Mouse (Mus musculus): Measurements from ENCODE around the gene Gngt2. TPM values are rescaled to one million over a fixed set of nuclear protein-coding genes. Genes with fewer than 3 reads are reported as not detected.

Gene Gngt2
- total RNA-seq, 4 experiments from 2014 or later = 14.7 to 19.0 (median 17.1) TPM

- no peak for DNase-seq
Measured at GRCm38 (mm10) chr11:95826317-95827167, 10.5 kb upstream of the Gngt2 start.

DNA sequence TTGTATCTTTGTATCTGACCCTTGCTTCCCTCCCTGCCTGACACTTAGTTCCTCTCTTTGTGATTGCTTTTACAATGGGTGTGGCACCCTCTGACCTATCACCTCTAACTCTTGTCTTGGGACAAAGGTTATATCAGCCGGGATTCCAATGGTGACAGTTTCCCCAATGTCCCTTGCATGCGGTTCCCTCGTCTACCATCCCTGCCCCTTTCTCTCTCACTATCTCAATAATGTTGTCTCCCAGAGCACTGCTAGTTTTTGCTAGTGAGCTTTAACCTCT, 9.9 kb upstream of the Gngt2 start:
- no peak for DNase-seq

DNA sequence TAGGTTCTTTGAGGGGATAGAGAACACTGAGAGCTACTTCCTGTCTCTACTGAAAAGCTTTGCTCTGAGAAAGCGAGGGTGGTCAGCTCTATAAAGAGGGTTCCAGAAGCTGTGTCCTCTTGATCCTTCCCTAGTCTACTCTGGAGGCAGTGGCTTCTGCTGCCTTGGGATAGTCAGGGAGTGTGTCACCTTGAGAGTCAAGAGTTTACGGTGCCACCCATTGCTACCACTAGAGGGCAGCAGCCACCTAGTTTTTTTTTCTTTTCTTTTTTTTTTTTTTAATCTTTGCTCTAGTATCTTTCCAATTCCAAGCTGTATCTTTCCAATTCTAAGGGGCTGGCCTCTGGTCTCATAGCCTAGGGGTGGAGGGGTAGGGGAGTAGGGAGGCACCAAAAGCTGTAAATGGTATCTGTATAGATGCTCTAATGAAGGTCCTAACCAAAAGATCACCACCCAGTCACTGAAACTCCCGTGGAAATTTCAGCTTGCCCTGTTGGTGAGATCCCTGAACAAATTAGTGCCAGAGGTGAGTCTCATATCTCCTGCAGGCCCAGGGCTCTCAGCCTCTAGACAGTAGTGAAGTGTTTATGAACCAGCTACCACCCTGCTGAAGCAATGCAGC, 9.4 kb upstream of the Gngt2 start:
- DNase-seq = no peak

GRCm38 (mm10) chr11:95828181-95828964, 8.6 kb upstream of the Gngt2 start:
- no peak for DNase-seq

GRCm38 (mm10) chr11:95829526-95830050, 7.4 kb upstream of the Gngt2 start:
- DNase-seq = no peak

GRCm38 (mm10) chr11:95830411-95831275, 6.4 kb upstream of the Gngt2 start:
- no peak for DNase-seq

- DNase-seq = no peak
Measured at GRCm38 (mm10) chr11:95831276-95831619, 5.8 kb upstream of the Gngt2 start.

GRCm38 (mm10) chr11:95831641-95832040, 5.4 kb upstream of the Gngt2 start:
- DNase-seq = no peak

GRCm38 (mm10) chr11:95832129-95833005, 4.6 kb upstream of the Gngt2 start:
- no peak for DNase-seq

- no peak for DNase-seq
Measured at GRCm38 (mm10) chr11:95833006-95833570, 3.9 kb upstream of the Gngt2 start.

GRCm38 (mm10) chr11:95833631-95834142, 3.3 kb upstream of the Gngt2 start:
- DNase-seq = no peak

- no peak for DNase-seq
Measured at GRCm38 (mm10) chr11:95834143-95834667, 2.8 kb upstream of the Gngt2 start.

DNA sequence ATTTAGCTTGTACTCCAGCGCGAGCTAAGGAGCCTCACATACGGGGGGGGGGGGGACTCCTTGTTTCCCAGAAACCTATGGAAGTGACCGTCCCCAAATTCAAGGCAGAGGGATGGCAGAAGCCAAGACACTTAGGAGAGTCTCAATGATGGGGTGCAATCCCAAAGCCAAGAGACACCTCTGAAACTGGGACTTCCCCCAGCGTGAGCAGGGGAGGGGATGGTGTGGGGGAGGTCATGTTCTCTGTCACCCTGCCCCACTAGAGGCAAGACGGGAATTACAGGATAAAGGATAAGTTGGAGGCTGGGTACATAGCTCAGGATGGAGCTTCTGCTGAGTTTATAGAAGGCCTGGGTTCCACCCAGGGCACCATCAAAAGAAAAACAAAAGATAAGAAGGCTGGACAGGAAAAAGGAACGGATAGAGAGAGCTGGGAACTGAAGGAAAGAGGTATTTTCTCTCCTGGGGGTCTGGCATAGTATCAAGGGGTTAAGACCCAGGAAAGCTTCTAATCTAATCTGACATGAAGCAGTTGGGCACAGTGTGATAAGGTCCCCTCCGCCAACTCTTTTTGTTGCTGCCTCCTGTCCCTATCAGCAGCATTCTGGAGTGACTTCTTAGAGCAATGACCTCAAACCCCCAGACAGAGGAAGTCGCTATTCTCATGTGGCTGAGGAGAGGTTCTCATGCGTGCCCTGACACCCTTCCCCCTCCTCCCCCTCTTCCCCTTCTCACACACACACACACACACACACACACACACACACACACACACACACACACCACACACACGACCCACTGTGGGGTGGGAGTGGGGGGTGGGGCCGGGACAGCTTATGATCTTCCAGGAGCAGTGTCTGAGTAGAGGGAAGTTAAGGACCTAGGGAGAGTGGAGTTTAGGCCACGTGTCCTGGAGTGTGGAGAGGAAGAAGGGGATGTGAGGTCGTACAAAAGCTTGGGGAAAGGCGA, 2.0 kb upstream of the Gngt2 start:
- DNase-seq = no peak

DNA sequence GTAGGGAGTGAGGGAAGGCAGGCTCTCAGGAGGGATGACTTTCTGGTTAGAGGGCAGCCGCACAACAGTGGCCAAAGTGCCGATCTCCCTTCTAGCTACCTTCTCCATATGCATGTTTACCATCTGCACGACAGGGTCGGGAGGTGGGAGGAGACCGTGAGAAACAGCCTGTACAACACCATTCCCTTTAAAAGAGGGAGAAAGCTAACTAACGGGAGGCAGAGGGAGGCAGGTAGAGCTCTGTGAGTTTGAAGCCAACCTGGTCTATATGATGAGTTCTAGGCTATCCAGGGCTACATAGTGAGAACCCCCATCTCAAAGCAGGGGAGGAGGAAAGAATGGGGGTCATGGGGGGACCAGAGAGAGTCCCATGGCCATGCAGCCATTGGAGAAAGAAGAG, 1.2 kb upstream of the Gngt2 start:
- no peak for DNase-seq

DNA sequence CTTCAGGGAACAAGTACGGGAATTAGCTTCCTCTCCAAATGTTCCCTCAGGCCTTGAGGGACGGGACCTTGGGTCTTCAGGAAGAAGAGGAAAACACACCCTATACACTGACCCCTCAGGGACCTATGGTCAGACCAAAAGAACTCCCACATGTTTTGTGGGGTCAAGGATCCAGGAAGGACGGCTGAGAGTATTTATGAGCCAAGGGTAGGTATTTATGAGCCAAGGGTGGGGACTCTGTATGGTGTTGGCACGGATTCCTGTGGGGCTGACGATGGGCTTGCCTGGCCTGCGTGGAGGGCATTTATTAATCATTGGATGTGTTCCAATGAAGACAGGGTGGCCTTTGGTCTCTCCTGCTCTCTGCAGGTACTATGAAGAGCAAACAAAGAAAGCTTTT, 583 bp upstream of the Gngt2 start:
- DNase-seq = no peak

GRCm38 (mm10) chr11:95838598-95838997, 1.6 kb downstream of the Gngt2 start:
- DNase-seq = no peak

DNA sequence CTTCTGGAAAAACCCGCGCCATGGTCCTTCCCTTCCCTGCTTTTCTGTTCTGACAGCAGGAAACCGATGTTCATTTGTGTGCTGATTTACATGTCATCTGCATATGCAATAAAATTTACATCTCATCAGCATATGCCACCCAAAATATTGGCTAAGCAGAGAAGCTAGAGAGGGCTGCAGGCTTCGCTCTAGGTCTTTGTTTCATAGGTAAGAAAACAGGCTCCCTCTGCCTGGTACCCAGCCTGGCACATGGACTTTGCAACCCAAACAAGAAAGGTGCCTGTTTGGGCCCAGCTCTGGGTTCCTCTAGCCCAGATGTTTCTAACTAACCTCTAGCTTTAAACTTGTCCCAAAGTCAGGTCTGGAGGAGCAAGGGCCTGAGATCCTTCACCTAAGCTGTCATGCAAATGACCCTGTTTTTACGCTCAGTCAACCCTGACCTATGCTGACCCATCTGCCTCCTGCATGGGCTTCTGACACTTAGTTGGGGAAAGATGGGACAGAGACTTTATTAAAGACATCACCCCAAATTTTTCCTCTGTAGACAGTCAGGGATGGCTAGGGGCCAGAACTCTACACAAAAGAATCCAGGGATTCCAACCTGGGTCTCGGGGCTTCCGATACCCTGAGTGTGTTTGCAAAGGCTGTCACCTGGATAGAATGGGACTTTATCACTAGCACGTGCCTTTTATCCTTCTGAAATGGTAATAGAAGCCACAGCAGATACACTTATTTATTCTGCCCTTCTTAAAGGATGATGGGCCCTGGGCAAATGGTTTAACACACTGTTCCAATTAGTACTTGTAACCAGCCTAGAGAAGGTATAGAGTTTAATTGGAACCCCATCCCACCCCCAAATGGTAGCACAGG, 2.2 kb downstream of the Gngt2 start:
- DNase-seq = no peak

All from adrenal gland, adult 8-10 months (tissue).